Mouse (Mus musculus) limb, embryonic 13.5 days (tissue): Measurements from ENCODE around the gene Nlrp6. TPM values are rescaled to one million over a fixed set of nuclear protein-coding genes. Genes with fewer than 3 reads are reported as not detected.
A peak's percentile ranks its signal among the peaks of the same experiment; 100 is the strongest.

Source experiments
- ATAC-seq: fragments of 200-750 bp; cut with Nextera tagmentation; 2 replicates; pipeline ENCODE4 v1.8.0; 2017; ENCODE audit warnings: low read depth, moderate number of reproducible peaks, moderate TSS enrichment; ENCODE audit not compliant: low FRiP score
- H3K27ac ChIP-seq: fragments of 300-500 bp; sonication (generic); 2 replicates; pipeline ENCODE4 v1.5.1; 2015; ENCODE audit warnings: inconsistent platforms, mild to moderate bottlenecking, moderate library complexity
- H3K27me3 ChIP-seq: fragments of 300-500 bp; sonication (generic); 2 replicates; pipeline ENCODE4 v1.6.1; 2015; ENCODE audit warnings: mild to moderate bottlenecking, inconsistent platforms
- H3K36me3 ChIP-seq: fragments of 300-500 bp; sonication (generic); 2 replicates; pipeline ENCODE4 v1.6.1; 2015; ENCODE audit warnings: inconsistent platforms, mild to moderate bottlenecking, moderate library complexity
- H3K4me1 ChIP-seq: fragments of 300-500 bp; sonication (generic); 2 replicates; pipeline ENCODE4 v1.6.1; 2015; ENCODE audit warnings: inconsistent platforms
- H3K4me2 ChIP-seq: fragments of 300-500 bp; sonication (generic); replicated peaks from 2 replicates; pipeline ENCODE4 v1.6.1; 2015; ENCODE audit warnings: inconsistent platforms, mild to moderate bottlenecking, moderate library complexity
- H3K4me3 ChIP-seq: fragments of 300-500 bp; sonication (generic); 2 replicates; pipeline ENCODE4 v1.5.1; 2015; ENCODE audit warnings: moderate library complexity, mild to moderate bottlenecking, inconsistent platforms
- H3K9ac ChIP-seq: fragments of 300-500 bp; sonication (generic); 2 replicates; pipeline ENCODE4 v1.6.1; 2015; ENCODE audit warnings: mild to moderate bottlenecking, inconsistent platforms
- H3K9me3 ChIP-seq: fragments of 300-500 bp; sonication (generic); 2 replicates; pipeline ENCODE4 v1.6.1; 2016; ENCODE audit warnings: inconsistent platforms
- WGBS: fragments of 180-500 bp; shearing (Covaris S2); methylation state at CpG from one replicate; pipeline ENCODE4 v1.1.7; 2015; 5-methylcytosine and 5-hydroxymethylcytosine counted together
- polyA plus RNA-seq: library from polyadenylated mRNA; unstranded; fragments of >200 nt; fragmentation: Nextera tagmentation; extraction: Ambion mirVana; gene quantifications from 2 replicates; pipeline ENCODE4 v1.2.1, GENCODE M21; 2015

The Nlrp6 gene
- polyA plus RNA-seq, 1 experiment from 2014 or later: 0.06 TPM

GRCm38 (mm10) chr7:140953133-140953532, 32.4 kb downstream of the Nlrp6 start:
- Histone ChIP-seq H3K4me1 (peaks cover 64% of the 10 kb centered on the region), H3K9me3 (no peaks in the 10 kb centered on the region), H3K27me3 (no peaks in the 10 kb centered on the region), H3K27ac (0 out of 2 replicates have a peak overlapping the region, but pooled peaks have one; percentile 28), H3K4me2 (peak overlapping the region; percentile 89), H3K36me3 (peaks cover 39% of the 10 kb centered on the region), H3K4me3 (peak overlapping the region; percentile 70), H3K9ac (peak overlapping the region; percentile 48; the same call in 1 of the 2 replicates)
- no peak for ATAC-seq
- 78% methylated on average over 11 of the region's 11 CpGs for WGBS

GRCm38 (mm10) chr7:140953800-140954732, 33.4 kb downstream of the Nlrp6 start:
- peak overlapping the region; percentile 70 for H3K4me3 ChIP-seq
- peak overlapping the region; percentile 89 for H3K4me2 ChIP-seq
- H3K36me3 ChIP-seq: peaks cover 29% of the 10 kb centered on the region
- 52% methylated on average over 15 of the region's 15 CpGs for WGBS
- H3K4me1 ChIP-seq: peaks cover 67% of the 10 kb centered on the region
- H3K27me3 ChIP-seq: no peaks in the 10 kb centered on the region
- H3K9ac ChIP-seq: peak overlapping the region; percentile 82
- H3K27ac ChIP-seq: peak overlapping the region; percentile 99
- no peaks in the 10 kb centered on the region for H3K9me3 ChIP-seq
- ATAC-seq: no peak

DNA sequence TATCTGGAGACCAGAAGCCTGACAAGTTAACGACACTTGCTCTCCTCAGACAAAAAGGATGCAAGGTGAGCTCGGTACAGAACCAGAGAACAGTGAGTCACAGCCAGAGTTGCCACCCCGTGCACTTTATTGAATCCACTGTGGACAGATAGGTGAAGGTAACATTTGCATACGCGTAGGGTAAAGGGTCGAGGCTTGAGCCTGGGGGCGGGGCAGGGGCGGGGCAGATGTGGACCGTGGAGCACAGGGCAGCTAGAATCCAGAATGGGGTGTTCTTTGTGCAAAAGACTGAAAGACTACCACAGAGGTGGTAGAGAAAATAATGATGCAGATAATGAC, 34.0 kb downstream of the Nlrp6 start:
- WGBS: 4% methylated on average over 9 of the region's 9 CpGs
- no peak for ATAC-seq
- H3K4me3 ChIP-seq: peak overlapping the region; percentile 70
- no peaks in the 10 kb centered on the region for H3K27me3 ChIP-seq
- peaks cover 73% of the 10 kb centered on the region for H3K4me1 ChIP-seq
- peaks cover 23% of the 10 kb centered on the region for H3K36me3 ChIP-seq
- H3K9ac ChIP-seq: peak overlapping the region; percentile 82
- H3K27ac ChIP-seq: peak overlapping the region; percentile 99
- no peaks in the 10 kb centered on the region for H3K9me3 ChIP-seq
- peak overlapping the region; percentile 89 for H3K4me2 ChIP-seq

- Histone ChIP-seq H3K4me3 (peak overlapping the region; percentile 70), H3K9ac (peak overlapping the region; percentile 82), H3K4me2 (peak overlapping the region; percentile 89), H3K9me3 (no peaks in the 10 kb centered on the region), H3K27me3 (no peaks in the 10 kb centered on the region), H3K4me1 (peaks cover 67% of the 10 kb centered on the region), H3K36me3 (peaks cover 17% of the 10 kb centered on the region), H3K27ac (peak overlapping the region; percentile 99)
- WGBS: 4% methylated on average over 17 of the region's 17 CpGs
- ATAC-seq: peak; percentile 2; the same call in 1 of the 2 replicates
Measured at GRCm38 (mm10) chr7:140955342-140955741, 34.6 kb downstream of the Nlrp6 start.

DNA sequence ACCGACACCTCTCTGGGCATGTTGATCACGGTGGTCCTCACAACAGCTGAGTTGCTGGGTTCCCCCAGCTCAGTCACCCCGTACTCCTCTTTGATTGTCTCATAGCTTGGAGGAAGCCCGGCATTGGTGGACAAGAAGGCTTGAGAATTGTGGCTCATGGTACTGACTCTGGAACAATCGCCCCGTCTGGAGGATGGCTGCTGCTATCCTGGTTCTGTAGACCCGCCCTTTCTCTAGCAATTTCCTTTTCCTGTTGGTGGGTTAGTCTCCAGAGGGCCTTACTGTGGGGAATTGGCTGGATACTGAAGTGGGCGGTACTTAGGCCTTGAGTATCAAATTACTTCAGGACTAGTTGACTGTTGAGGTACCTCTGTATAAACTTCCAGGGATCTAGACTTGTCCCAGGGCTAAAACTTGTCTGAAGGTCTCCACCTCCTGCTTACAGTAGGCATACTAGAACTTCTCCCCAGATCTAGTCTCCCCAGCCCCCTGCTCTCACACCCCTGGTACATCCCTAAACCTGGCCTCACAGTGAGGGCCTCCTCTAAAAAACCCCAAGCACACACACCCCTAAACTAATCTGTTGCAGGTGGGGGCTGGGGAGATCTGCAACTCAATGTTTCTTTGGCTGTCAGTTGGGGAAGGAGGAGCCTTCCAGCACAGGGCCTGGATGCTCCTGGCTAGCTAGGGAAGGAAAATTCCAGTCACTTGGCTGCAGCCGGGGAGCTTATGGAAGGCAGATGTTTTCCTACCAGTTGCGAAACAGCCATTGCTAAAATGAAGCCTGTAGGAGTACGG, 35.3 kb downstream of the Nlrp6 start, which contains the start of the genes Gm45717 and Ifitm2:
Gm45717 (minus strand) TSS at position 180 of the 798 bp plus-strand sequence.
Ifitm2 (minus strand) TSS at position 230 of the 798 bp plus-strand sequence.
- Histone ChIP-seq H3K27me3 (no peaks in the 10 kb centered on the region), H3K9ac (peak within 1 kb of the TSS; percentile 82), H3K4me2 (peak within 1 kb of the TSS; percentile 89), H3K27ac (peak within 1 kb of the TSS; percentile 99), H3K4me1 (peaks cover 61% of the 10 kb centered on the region), H3K4me3 (peak within 1 kb of the TSS; percentile 70), H3K9me3 (no peaks in the 10 kb centered on the region), H3K36me3 (peaks cover 13% of the 10 kb centered on the region)
- 2% methylated on average over 11 of the region's 11 CpGs for WGBS
- peak; percentile 90 for ATAC-seq

DNA sequence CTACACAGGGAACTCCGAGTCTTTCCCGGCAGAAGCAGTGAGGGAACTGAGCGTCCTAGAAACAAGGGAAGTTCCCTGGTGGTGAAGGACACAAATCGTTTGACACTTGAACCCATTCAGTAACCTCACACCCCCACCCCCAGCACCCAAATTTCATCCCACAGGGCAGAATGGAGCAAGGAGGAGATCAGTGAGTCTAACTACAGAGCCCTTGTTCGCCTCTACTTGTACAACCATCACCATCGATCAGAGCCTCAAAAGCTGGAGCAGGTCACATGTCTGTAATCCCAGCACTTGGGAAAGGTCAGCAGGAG, 35.8 kb downstream of the Nlrp6 start:
- Histone ChIP-seq H3K27ac (peak overlapping the region; percentile 99), H3K4me3 (peak overlapping the region; percentile 70), H3K4me2 (peak overlapping the region; percentile 89), H3K36me3 (peaks cover 13% of the 10 kb centered on the region), H3K9ac (peak overlapping the region; percentile 82; the same call in 1 of the 2 replicates), H3K4me1 (peaks cover 55% of the 10 kb centered on the region), H3K9me3 (no peaks in the 10 kb centered on the region), H3K27me3 (no peaks in the 10 kb centered on the region)
- WGBS: 20% methylated on average over 6 of the region's 6 CpGs
- ATAC-seq: peak; percentile 8; the same call in 1 of the 2 replicates

- Histone ChIP-seq H3K4me3 (no peak overlapping the region), H3K36me3 (no peaks in the 10 kb centered on the region), H3K27ac (no peak overlapping the region), H3K27me3 (no peaks in the 10 kb centered on the region), H3K4me1 (peaks cover 27% of the 10 kb centered on the region), H3K4me2 (no peak overlapping the region), H3K9me3 (no peaks in the 10 kb centered on the region), H3K9ac (no peak overlapping the region)
- WGBS: 7% methylated on average over 9 of the region's 9 CpGs
- no peak for ATAC-seq
Measured at GRCm38 (mm10) chr7:140959181-140959901, 38.6 kb downstream of the Nlrp6 start.

DNA sequence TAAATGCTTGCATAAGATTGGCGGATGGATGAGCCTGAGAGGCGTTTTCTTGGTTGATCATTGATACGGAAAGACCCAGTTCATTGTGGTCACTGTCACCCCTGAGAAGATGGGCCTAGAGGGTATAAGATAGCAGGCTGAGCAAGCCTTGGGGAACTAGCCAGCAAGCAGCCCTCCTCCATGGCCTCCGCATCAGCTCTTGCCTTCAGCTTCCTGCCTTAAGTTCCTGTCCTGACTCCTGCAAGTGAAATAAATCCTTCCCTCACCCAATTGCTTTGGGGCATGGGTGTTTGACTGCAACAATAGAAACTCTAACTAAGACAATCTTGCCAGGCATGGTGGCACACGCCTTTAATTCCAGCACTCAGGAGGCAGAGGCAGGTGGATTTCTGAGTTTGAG, 39.3 kb downstream of the Nlrp6 start:
- Histone ChIP-seq H3K4me2 (no peak overlapping the region), H3K36me3 (no peaks in the 10 kb centered on the region), H3K27me3 (no peaks in the 10 kb centered on the region), H3K27ac (no peak overlapping the region), H3K9me3 (no peaks in the 10 kb centered on the region), H3K4me3 (no peak overlapping the region), H3K9ac (no peak overlapping the region), H3K4me1 (peaks cover 24% of the 10 kb centered on the region)
- 80% methylated on average over 5 of the region's 5 CpGs for WGBS
- ATAC-seq: no peak

DNA sequence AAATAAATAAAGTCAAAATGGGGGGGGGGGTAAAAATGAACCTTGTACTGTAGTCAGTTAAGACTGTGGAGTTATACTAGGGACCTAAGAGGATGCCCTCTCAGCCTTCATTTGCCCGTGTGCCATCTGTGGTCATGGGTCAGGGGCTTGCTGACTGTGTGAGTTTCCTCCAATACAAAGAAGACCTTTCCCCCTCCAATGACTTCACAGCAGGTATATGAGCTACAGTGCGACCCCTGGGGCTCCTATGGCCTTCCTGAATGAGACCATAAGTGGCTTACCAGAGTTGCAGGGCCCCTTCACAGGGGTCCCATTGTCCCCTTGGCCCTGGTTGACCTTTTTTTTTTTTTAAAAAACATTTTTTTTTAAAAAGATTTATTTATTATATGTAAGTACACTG, 40.7 kb downstream of the Nlrp6 start:
- Histone ChIP-seq H3K9me3 (no peaks in the 10 kb centered on the region), H3K36me3 (no peaks in the 10 kb centered on the region), H3K27ac (no peak overlapping the region), H3K27me3 (no peaks in the 10 kb centered on the region), H3K9ac (no peak overlapping the region), H3K4me3 (no peak overlapping the region), H3K4me2 (no peak overlapping the region), H3K4me1 (peaks cover 18% of the 10 kb centered on the region)
- WGBS: 81% methylated on average over 2 of the region's 2 CpGs
- no peak for ATAC-seq

DNA sequence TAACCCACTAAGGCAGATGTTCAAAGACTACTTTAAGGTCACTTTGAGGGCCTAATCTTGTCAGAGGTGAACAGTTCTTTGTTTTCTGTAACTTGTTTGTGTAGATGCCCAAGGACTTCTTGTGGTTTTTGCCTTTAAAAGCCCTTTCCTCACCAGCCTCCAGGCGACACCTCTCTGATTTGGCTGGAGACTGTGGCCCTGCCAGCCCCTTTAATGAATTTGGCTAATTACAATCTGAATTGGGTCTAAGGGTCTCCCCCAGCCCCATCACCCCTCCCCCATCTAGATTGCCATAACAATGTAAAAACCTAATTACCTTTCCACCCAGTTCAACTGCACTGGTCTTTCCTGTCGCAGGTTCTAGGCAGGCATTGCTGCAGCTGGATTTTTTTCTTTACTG, 42.0 kb downstream of the Nlrp6 start:
- Histone ChIP-seq H3K27ac (no peak overlapping the region), H3K27me3 (no peaks in the 10 kb centered on the region), H3K4me1 (peaks cover 16% of the 10 kb centered on the region), H3K9me3 (no peaks in the 10 kb centered on the region), H3K36me3 (no peaks in the 10 kb centered on the region), H3K4me3 (no peak overlapping the region), H3K9ac (no peak overlapping the region), H3K4me2 (no peak overlapping the region)
- WGBS: 63% methylated on average over 2 of the region's 2 CpGs
- ATAC-seq: no peak

DNA sequence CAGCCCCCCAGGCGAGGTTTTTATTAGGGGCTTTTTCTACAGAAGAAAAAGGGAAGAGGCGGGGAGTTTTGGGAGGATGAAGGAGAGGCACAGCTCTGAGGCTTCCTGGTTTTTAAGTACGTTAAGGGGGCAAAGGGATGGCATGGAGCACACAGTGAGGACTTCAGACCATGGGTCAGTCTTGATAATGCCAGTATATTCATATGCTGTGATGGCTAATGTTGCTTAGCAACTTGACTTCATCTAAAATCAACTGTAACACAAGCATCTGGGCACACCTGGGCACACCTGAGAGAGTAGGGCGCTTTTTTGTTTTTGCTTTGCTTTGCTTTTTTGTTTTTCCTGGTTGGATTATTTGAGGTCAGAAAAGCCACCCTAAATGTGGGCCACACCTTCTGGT, 46.2 kb downstream of the Nlrp6 start, which contains the start of gene Ifitm1:
Ifitm1 (plus strand) TSS at position 301 of the 400 bp plus-strand sequence.
- peak within 1 kb of the TSS; percentile 55 for H3K27ac ChIP-seq
- H3K4me2 ChIP-seq: peak within 1 kb of the TSS; percentile 42

More for the DNA sequence above, 46.2 kb downstream of the Nlrp6 start, which contains the start of gene Ifitm1:
- ATAC-seq: no peak
- peak within 1 kb of the TSS; percentile 1; the same call in 1 of the 2 replicates for H3K4me3 ChIP-seq
- no peaks in the 10 kb centered on the region for H3K36me3 ChIP-seq
- no peak within 1 kb of the TSS for H3K9ac ChIP-seq
- peaks cover 24% of the 10 kb centered on the region for H3K4me1 ChIP-seq
- no peaks in the 10 kb centered on the region for H3K9me3 ChIP-seq
- H3K27me3 ChIP-seq: no peaks in the 10 kb centered on the region
- 78% methylated on average over 4 of the region's 4 CpGs for WGBS
